Mouse (Mus musculus): Measurements from ENCODE around the gene Vpreb1.

DNA sequence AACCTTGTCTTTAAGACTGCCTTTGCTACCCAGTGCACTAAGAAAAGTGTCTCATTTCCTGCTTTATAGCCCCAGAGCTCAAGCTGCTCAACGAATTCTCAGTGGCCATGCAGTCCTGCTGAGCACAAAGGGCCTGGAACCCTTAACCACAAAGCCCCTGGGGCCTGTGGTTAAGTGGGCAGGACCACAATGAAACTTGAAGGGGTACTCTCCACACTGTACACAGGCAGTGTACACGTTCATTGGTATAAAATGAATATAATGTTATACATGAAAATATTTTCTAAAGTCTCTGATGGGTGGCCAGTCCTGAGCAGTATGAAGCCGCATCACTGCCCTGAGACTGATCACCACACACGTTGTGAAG is 25.4 kb upstream of the Vpreb1 start:
- TF ChIP-seq CTCF (IDR thresholded peaks at IDR 0.05; ENCODE audit: low read depth) (no peak), EP300 (IDR thresholded peaks at IDR 0.05; ENCODE audit: low read depth) (no peak)

Measured in liver, embryonic 14.5 days (tissue).